Mouse (Mus musculus) neural tube, postnatal 0 days (tissue): ENCODE measurements around the gene Olfr160. TPM values are rescaled to one million over a fixed set of nuclear protein-coding genes. Genes with fewer than 3 reads are reported as not detected.

Source experiments
- polyA plus RNA-seq: library from polyadenylated mRNA; unstranded; fragments of >200 nt; fragmentation: Nextera tagmentation; extraction: Ambion mirVana; gene quantifications from 2 replicates; pipeline ENCODE4 v1.2.1, GENCODE M21; 2015

Olfr160 gene
- polyA plus RNA-seq: not detected in 2 replicates

DNA sequence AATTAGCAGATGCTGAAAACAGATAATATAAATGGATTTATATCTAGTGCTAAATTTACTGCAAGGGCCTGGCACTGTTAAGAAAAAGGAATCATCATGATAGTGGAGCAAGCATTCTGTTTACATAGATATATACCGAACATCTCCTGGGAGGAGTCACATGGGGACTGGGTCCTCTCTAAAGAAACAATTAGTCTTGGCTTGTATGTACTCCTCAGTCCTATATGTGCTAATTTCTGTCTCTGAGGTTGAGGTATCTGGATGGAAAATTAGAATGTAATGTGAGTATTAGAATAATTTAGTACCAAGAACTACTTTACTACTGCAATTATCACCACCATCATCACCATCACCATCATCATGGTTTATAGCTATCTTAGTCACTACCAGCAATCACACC is at the start of gene Olfr160:
Olfr160 (minus strand) TSS at position 101 of the 400 bp plus-strand sequence.

DNA sequence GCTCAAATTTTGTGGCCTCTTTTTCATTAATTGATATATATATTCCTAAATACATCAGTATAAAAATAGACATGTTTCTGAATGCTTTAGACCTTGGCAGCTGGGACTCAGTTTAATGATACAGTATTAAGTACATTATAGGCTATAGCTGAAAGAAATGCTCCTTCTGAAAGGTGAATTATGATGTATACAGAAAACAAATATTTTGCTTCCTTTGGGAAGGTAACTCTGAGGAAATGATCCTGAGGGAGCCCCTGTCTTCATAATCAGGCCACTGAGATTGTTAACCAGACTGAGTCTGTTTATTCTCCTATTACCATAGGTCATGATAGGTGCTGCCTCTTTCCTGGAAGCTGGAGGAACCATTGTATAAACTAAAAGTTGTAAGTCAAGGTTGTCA is 28.8 kb upstream of the Olfr160 start, which contains the start of gene Olfr874:
Olfr874 (plus strand) TSS at position 301 of the 400 bp plus-strand sequence.

DNA sequence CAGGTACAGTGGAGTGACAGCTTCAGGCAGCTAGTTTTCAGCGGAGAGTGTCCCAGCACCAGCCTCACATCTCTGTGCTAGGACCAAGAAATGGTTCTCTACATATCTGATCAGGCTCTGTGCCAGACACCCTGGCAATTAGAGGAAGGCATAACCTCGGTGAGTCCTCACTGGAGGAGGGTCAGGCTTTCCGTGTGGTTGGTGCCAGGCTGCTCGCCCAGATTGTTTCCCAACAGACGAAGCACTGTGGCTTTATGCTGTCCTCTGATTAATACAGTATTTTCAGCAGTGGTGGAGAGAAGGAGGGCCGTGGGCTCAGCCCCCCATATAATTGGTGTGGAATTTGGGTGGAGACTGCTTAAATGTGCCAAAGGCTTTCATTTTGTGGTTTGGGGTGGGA is 46.9 kb downstream of the Olfr160 start, which contains the start of gene Panx3:
Panx3 (minus strand) TSS at position 121 of the 400 bp plus-strand sequence.

Other genes with a start within 250 kb of the Olfr160 start
- gene Msantd2, start 226.9 kb downstream of the Olfr160 start, polyA plus RNA-seq: 20.4 and 20.7 TPM in 2 replicates
- gene Esam, start 188.2 kb downstream of the Olfr160 start, polyA plus RNA-seq: 38.2 and 43.6 TPM in 2 replicates
- gene Vsig2, start 177.0 kb downstream of the Olfr160 start, polyA plus RNA-seq: 1.4 TPM in 2 replicates
- 13.1 and 18.7 TPM in 2 replicates for gene Nrgn, start 163.3 kb downstream of the Olfr160 start, polyA plus RNA-seq
- gene Siae, start 160.6 kb downstream of the Olfr160 start, polyA plus RNA-seq: 11.8 and 17.0 TPM in 2 replicates
- gene Spa17, start 102.5 kb downstream of the Olfr160 start, polyA plus RNA-seq: 9.5 and 10.5 TPM in 2 replicates
- 78.1 and 84.2 TPM in 2 replicates for gene Tbrg1, start 58.9 kb downstream of the Olfr160 start, polyA plus RNA-seq
- 0.31 TPM in 2 replicates for gene Panx3, start 47.0 kb downstream of the Olfr160 start, polyA plus RNA-seq
- gene Olfr874, start 28.9 kb upstream of the Olfr160 start, polyA plus RNA-seq: not detected in 2 replicates
- gene Olfr875, start 55.6 kb upstream of the Olfr160 start, polyA plus RNA-seq: not detected in 2 replicates
- not detected in 2 replicates for gene Olfr876, start 86.8 kb upstream of the Olfr160 start, polyA plus RNA-seq
- gene Olfr877, start 138.0 kb upstream of the Olfr160 start, polyA plus RNA-seq: not detected in 2 replicates
- gene Olfr145, start 180.5 kb upstream of the Olfr160 start, polyA plus RNA-seq: not detected in 2 replicates
- not detected in 2 replicates for gene Olfr878, start 201.6 kb upstream of the Olfr160 start, polyA plus RNA-seq